Mouse (Mus musculus) left cerebral cortex, postnatal 4 days (tissue): ENCODE results near the gene Glmp. TPM values are rescaled to one million over a fixed set of nuclear protein-coding genes. Genes with fewer than 3 reads are reported as not detected.
A peak's percentile ranks its signal among the peaks of the same experiment; 100 is the strongest.
"Not testable (repeated sequence)": the region's sequence is repeated elsewhere in the genome, so short reads cannot be mapped to it uniquely, and the experiment has no call there.

ENCODE experiments used
- DNase-seq: peaks from one replicate; pipeline ENCODE4 v3.0.0-alpha.2; 2022
- intact Hi-C: fragments of 180-260 bp; cut with DNase I; formaldehyde crosslinking; loops from one replicate; pipeline ENCODE4 v1.15.1; 2025
- total RNA-seq, 2 experiments: library from RNA; stranded (reverse); gene quantifications; 2 replicates each; pipeline ENCODE4 v1.2.3; 2021

The Glmp gene
- total RNA-seq, 2 experiments from 2014 or later, result 49.7 to 60.1 TPM

DNA sequence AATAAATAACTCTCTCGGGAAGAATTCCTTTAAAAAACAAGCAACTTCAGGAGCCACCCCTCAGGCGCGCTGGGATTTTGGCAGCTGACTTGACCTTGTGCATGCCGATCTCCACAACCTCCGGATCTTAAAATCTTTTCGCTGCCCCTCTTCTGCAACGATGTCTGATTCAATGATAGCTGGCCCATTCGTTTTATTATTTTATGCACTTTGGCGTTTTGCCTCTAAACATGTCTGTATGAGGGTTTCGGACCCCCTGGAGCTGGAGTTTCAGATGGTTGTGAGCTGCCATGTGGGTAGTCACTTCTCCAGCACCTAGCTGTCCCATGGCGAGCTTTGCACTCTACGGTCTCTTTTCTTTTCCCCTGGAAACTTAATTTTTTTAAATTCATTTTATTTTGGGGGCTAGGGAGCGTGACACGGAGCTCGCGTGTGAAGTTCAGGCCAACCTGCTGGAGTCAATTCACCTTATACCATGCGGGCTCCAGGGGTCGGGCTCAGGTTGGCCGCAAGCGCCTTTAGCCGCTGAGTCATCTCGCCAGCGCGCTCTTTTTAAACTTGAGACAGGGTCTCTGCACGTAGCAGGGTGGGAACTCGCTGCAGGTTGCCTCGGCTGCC is 10.7 kb downstream of the Glmp start:
- no peak for DNase-seq
- intact Hi-C loops, result no loop called here

DNA sequence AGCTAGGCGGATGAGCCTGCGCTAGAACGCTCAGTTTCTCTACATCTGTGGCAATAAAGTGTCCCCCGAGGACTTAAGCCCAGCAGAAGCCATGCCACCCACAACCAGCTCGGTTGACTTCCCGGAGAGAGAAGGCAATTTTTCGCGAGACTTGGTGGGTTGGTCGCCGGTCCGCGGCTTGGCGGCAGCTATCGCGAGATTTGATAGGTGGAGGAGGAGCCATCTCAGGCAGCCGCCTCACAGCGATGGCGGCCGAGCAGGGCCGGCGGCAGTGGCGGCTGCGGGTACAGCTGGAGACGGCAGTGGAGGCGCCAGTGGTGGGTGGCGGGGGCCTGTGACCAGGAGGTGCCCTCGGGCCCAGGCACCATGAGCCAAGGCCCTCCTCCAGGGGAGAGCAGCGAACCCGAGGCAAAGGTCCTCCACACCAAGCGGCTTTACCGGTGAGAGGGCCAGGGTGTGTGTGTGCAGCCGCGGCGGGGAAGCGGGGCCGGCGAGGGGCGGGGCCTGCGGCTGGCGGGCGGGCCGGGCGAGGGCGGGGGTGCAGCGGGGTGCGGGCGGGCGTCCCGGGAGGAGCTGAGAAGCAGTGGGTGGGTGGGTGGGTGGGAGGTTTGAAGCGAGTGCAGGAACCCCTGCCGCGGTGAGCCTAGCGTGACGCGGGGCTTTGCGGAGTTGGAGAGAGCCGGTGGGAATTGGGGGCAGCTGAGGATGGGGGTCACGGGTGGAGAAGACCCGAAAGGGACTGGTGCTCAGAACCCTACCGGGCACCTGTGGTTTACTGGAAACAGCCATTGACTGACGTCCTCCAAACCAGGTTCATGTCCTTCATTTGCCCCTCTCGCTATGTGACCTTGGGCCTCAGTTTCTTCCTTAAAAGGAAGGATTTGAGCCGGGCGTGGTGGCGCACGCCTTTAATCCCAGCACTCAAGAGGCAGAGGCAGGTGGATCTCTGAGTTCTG is 11.5 kb downstream of the Glmp start, which contains the start of the genes Tmem79 and Smg5:
Gene Tmem79 (minus strand): TSS at position 91 of the 956 bp plus-strand sequence.
Gene Smg5 (plus strand): TSS at position 203 of the 956 bp plus-strand sequence.
- DNase-seq, result peak; percentile 97
- intact Hi-C loops, result no loop called here

DNA sequence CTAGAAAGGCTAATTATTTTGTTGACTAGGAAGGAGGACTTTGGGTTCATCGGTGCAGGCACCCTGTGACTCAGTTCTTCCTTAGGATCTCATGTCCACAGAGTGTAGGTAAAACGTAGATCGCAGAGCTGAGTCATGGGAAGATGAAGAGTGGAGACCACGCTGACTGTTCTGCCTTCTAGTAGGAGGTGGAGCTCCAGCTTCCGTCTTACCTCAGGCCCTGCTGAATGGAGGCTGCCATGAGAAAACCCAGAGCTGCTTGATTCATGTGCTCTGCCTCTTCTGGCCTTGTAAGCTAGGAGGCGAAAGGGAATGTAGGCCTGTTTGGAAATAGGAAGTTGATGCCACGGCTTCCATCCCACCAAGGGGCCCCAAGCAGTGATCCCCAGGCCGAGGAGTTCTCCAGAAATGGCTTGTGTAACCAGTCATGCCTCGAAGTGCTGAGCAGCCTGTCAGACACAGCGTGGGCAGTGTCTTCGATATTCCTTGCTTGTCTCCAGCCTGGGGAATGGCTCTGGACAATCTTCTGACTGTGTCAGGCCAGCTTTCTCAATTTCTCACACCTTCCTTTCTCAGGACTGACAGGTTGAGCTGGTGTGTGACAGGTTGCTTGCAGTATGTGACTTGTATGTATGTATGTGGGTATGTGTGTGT is 12.7 kb downstream of the Glmp start:
- intact Hi-C loops, result no loop called here
- DNase-seq, result no peak

DNA sequence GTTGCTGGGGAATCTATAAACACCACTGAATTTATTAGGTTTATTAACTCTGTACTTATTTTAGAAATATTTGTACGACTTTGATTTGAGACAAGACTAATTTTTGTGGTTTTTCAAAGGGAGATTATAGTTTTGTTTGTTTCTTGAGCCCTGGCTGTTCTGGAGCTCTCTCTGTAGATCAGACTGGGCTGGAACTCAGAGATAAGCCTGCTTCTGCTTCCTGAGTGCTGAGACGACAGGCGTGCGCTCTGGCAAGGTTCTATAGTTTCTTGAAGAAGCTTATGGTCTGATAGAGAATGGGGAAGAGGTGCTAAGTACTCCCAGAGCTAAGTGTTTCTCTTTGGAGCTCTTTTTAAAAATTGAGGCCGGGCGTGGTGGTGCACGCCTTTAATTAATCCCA is 13.5 kb downstream of the Glmp start:
- DNase-seq, result no peak
- intact Hi-C loops, result no loop called here

DNA sequence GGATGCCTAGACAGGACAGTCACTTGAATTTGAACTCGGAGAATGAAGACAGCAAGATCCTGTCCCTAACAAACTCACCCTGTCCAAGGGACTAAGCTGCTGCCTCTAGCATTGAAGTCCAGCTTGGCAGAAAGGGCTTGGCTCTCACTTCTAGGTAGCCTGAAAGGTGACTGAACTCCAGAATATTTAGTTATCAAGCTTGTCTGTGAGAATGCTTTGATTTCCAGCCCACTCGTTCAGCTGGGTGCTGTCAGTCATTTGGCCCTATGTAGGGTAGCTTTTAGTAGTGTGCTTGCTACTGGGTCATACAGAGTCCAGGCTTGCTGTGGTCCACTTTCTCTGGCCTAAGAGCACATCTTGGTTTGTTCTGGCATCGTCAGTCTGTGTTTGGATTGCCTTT is 14.2 kb downstream of the Glmp start:
- no peak for DNase-seq
- intact Hi-C loops, result no loop called here

DNA sequence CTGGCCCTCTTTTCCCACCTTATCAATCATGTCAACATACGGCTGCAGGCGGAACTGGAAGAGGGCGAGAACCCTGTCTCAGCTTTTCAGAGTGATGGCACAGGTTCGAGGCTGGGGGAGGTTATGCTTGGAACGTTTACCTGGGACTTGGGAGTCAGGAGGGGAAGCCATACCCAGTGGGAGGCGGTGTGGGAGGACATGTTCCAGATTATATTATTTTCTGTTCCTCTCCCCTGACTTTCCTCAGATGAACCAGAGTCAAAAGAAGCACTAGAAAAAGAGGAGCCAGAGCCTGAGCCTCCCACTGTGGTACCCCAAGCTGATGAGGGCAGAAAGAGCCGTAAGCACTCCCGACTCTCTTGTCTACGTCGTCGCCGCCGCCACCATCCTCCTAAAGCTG is 25.9 kb downstream of the Glmp start:
- DNase-seq, result no peak

DNA sequence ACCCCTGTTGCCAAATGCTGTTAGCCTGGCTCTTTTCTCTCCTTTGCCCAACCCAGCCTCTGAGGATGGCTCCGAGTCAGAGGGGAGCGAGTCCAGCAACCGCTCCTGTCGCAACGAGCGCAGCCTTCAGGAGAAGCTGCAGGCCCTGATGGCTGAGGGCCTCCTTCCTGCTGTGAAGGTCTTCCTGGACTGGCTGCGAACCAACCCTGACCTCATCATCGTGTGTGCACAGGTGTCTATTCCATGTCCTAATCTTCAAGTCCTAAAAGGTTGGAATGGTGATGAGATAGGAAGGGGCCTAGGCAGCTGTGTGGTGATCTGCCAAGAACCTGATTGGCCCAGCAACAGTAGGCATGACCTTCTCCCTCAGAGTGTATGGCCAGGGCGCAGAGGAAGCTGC is 28.1 kb downstream of the Glmp start:
- intact Hi-C loops, result loop anchor here (5.0 kb wide), 1 partner anchor 36 kb away; no protein-coding TSS in a partner anchor
- DNase-seq, result no peak

More for the DNA sequence above, 25.9 kb downstream of the Glmp start:
- intact Hi-C loops, result loop anchor here (5.0 kb wide), 1 partner anchor 33 kb away; no protein-coding TSS in a partner anchor

DNA sequence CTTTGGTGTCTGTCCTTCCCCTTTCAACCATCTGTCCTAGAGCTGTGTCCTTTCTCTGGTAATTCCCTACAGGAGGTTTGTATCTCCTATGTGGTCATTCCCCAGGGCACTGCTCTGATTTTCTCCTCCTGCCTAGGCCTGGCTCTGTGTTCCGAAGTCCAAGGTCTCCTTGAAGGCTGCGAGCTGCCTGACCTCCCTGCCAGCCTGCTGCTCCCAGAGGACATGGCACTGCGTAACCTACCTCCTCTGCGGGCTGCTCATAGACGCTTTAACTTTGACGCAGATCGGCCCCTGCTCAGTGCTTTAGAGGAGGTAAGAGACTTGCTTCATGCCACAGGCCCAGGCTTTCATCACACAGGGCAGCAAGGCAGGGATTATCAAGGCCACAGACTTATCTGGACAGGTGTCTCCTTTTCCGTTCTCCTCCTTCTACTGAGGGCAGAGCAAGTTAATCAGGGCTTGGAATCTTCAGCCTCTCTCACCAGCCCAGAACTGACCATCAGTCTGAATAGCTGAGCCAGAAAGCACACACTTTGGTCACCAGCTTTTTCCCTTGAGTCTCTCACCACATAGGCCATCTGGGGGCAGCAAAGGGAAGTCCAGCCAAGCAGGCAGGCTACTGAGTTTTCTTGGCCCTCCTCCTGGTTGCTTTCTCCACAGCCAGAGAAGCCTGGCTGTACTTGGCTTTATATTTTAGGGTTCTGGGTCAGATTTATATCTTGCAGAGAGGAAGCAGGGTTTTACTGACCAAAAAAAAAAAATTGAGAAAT is 29.8 kb downstream of the Glmp start:
- no peak for DNase-seq
- intact Hi-C loops, result loop anchor here (5.0 kb wide), 1 partner anchor 37 kb away; no protein-coding TSS in a partner anchor

DNA sequence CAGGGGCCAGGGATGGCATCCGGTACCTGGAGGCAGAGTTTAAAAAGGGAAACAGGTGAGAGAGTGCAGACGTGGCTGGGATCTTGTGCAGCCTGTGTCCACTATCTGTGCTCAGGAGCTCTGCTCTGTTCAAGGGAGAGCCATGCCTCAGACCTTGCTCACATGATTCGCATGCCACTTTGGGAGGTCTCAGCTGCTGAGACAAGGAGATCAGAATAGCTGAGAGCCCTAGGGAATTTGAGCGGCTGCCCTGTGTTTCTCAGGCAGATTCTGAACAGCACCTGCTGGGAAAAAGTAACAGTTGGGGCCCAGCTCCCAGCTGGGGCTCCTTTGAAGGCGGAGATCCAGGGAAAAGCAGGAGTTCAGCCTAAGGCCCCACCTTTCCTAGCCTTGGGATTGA is 34.8 kb downstream of the Glmp start:
- DNase-seq, result no peak
- intact Hi-C loops, result no loop called here

DNA sequence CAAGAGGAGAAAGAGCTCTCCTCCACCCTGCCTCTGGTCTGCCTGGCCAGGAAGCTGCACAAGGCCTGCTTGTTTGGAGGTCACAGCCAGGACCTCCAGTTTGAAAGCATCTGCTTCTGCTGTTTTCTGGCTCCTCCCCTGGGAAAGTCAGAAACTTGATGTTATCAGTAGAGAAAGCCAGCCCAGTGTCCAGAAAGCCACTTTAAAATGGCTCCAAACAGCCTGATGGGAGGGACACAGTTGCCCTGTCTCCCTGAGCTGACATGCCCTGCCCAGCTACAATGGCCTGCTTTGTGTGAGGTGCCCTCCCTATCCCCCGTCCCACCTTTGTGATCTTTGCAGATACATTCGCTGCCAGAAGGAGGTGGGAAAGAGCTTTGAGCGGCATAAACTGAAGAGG is 35.2 kb downstream of the Glmp start:
- DNase-seq, result no peak
- intact Hi-C loops, result no loop called here

DNA sequence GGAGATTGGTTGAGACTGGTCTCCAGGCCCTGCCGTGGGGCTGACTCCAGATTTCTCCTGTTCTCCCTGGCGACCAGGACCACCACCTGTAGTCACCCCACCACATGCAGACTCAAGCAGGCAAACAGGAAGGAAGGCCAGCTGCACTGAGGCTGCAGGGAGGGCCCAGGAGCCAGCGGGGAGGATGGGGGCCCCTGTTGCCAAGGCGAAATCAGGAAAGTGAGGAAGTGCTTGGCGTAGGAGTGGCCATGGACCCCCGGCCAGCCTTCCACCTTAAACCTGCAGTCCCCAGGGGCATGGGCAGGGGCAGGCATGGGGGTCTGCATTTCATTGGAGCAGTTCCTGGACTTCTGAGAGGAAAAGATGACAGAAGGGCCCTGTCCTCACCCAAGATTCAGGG is 36.3 kb downstream of the Glmp start:
- no peak for DNase-seq
- intact Hi-C loops, result no loop called here

DNA sequence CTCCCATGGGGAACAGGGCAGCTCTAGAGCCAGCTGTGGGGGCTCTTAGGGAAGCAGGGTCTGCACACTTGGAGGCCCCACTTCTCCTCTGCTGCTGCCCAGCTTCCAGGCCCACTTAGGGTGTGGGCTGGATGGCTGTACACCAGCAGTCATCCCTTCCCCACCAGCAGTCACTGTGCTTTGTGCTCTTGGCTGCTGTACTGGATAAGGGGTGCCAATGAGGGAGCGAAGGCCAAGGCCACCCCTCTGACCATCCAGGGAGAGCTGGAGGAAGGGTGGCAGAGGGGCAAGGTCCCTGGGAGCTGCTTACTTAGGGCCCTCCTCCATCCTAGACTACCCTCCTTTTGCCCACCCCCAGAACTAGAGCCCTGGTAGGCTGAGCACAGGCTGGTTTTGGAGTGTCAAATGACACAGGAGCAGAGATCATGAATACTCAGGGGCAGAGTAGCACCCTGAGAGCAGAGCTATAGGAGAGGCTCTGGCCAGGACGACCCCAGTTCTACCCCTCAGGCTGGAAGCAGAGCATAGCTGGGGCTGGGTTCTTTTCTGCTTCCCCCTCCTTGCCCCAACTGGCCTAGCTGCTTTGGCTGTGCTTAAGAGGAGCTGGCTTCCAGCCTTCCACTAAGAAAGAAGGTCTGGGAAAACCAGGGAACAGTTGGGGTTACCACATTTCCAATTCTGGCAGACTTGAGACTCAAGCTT is 36.9 kb downstream of the Glmp start:
- intact Hi-C loops, result no loop called here
- DNase-seq, result no peak

DNA sequence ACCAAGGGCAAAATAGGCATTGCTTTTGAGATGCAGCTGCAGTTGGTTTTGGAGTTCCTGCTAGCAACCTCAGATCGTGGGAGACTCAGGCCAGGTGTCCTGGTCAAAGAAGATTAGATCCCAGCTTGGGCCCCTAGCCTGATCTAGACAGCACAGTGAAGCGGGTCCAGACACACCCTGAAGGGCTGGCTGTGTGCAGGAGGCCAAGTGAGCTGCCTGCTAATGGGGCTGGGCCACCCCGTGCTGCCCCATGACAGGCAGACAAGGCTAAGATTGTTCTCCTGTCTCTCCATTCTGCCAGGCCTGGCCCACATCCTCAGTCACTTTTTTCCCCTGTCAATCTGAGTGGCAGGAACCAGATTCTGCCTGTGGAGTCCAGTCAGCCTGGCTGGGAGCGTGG is 38.9 kb downstream of the Glmp start:
- DNase-seq, result peak; percentile 39
- intact Hi-C loops, result no loop called here

DNA sequence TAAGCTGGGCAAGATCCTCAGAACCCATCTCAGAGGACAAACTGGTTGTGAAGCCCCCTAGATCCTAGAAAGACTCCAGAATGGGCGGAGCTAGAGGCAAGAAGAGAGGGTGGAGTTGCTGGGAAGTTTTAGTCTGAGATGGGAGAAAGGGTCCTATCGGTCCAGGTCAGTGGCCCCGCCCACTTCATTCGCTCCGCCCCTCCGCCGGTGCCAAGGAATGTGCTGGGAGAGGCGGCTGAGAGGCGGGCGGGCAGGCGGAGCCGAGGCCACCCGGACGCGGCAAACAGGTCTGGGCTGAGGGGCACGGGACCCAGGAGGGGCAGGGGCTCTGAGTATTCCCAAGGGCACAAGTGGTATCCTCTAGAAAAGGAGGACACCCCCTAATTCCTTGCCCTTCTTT is 39.5 kb downstream of the Glmp start, which contains the start of gene Paqr6:
Gene Paqr6 (plus strand): TSS at position 248 of the 400 bp plus-strand sequence.
- intact Hi-C loops, result no loop called here
- DNase-seq, result peak; percentile 68

DNA sequence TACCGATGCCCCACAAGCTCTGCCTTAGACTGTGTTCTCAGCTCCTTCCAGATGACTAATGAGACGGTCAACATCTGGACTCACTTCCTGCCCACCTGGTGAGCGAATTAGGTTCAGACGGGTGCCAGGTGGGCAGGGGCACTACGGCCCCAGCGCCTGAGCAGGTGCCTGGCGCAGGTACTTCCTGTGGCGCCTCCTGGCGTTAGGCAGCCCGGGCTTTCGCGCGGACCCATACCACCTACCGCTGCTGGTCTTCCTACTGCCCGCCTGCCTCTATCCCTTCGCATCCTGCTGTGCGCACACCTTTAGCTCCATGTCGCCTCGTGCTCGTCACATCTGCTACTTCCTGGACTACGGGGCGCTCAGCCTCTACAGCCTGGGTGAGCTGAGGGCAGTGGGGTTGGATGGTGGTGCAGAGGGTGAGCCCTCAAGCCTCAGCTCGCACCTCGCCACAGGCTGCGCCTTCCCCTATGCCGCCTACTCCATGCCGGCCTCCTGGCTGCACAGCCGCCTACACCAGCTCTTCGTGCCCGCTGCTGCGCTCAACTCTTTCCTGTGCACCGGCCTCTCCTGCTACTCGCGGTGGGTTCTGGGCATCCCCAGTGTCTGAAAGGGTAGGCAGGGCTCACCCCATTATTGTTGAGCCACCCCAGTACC is 41.0 kb downstream of the Glmp start:
- DNase-seq, result no peak
- intact Hi-C loops, result no loop called here

DNA sequence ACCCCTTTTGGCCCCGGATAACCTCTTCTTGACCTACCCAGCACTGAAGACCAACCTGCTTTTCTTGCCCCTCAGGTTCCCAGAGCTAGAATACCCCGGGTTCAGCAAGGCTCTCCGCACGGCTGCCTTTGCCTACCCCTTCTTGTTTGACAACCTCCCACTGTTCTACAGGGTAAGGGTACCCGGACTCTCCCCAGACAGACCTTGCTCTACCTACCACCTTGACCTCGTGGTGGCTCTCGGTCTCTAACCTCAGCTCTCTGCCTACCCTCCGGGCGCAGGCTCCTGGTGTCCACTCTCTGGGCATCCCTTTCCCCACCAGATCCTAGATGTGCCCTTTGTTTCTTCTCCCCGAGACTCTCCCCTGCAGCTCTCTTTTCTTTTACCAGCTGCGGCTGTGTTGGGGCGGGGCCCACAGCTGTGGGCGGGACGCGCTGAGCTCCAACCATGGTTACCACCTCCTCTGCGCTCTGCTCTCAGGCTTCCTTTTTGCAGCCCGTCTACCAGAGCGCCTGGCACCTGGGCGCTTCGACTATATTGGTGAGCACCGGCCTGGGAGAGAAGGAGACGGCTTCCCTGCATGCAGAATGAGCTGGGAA is 42.1 kb downstream of the Glmp start:
- intact Hi-C loops, DNase-seq: not testable (repeated sequence)

DNA sequence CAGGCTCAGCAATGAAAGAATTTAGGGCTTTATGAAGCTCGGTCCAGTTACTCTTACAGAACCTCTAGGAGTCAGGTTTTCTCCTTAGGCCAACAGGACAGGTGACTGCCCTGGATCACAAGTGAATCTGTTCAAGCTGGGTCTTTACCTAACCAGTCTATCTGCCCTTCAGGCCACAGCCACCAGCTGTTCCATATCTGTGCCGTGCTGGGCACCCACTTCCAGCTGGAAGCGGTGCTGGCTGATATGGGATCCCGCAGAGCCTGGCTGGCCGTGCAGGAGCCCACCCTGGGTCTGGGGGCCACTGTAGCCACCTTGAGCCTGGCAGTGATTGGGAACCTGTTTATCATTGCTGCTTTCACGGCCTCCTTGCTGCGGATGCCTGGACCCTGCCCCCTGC is 42.7 kb downstream of the Glmp start:
- intact Hi-C loops, DNase-seq: not testable (repeated sequence)

DNA sequence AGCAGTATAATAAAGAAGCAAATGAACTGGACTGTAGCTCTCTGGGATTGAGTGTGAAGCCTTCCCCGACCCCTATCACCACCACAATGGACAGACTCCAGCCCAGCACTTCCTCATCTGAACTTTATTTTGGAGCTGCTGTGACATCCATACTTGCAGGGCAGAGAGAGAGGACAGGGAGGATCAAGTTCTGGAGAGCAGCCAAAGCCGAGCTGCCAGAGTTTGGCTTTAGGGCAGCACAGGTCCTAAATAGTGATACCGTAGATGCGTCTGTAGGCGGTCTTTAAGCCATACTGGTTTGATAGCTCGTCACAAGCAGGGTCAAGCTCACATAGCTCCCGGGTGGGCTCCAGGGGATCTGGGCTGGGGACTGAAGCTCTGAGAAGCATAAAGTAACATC is 43.7 kb downstream of the Glmp start:
- DNase-seq, result not testable (repeated sequence)

DNA sequence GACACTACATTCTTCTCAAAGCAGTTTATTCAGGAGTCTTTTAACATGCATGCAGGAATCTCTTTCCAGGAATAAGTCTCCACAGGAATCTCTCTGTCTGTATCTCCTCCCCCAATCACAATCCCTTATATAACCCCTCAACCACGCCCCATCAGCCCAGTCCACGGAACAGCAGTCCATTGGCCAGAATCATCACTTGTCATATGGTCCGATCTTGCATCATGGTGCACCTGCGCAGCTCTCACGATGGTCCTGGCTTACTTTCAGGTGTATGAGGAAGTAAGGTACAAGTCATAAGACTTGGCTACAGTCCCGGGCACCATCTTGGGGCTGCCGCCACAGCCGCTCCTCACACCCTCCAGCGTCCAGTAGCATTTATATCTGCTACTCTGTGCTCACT is 47.8 kb downstream of the Glmp start, which contains the start of gene Bglap3:
Gene Bglap3 (minus strand): TSS at position 101 of the 400 bp plus-strand sequence.
- intact Hi-C loops, DNase-seq: not testable (repeated sequence)

More for the DNA sequence above, 43.7 kb downstream of the Glmp start:
- intact Hi-C loops, result not testable (repeated sequence)
